Mouse (Mus musculus) ovary, postnatal 36 days (tissue): ENCODE results near the gene Mrps27.
A peak's percentile ranks its signal among the peaks of the same experiment; 100 is the strongest.
"Not testable (repeated sequence)": the region's sequence is repeated elsewhere in the genome, so short reads cannot be mapped to it uniquely, and the experiment has no call there.

ENCODE experiments used
- DNase-seq: peaks from one replicate; pipeline ENCODE4 v3.0.0; 2022; ENCODE audit warnings: low spot score, mixed read lengths

Mrps27 gene

DNA sequence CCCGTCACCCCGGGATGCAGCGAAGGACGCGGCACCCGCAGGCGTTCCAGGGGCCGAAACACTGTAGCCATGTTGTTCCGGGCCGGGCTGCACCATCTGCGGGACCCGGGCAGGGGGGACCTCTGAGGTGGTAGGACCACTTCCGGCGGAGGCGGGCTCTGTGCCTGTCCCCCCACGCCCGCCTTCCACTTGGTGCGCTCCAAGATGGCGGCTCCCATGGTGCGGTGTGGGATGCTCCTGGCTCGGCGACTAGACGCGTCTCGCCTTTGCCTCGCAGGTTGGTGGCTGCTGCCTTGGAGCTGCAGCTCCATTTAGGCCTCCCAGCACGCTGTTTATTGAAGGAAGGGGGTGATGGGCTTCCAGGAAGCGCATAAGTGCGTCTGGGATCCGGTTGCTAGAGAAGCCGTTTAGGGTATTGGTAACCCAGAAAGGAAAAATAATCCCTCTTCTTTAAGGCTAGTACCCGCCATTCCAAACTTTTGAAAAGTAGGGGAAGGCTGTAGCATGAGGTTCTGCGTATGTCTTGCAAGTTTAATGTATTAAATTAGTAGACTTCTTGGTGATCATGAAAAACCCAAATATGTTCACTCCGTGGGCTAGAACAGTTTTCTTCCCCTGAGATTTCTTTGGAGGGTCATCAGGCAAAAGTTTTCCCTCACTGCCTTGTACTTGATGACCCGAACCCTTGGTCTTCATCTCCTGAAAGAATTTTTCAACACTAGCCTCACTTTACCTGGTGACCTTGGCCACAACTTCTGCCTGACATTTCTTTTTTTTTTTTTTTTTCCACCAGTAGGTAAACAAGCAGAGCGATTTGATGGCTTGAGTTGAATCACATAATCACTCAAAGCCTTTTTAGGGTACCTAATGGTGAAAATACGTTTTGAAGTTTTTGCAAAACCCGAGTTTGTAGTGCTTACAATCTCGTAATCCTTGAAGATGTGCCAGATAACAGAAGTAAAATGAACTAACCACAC, at the start of gene Mrps27, which contains the start of gene Ptcd2:
TSS of gene Mrps27 (plus strand) at position 188 of the 977 bp plus-strand sequence.
TSS of gene Ptcd2 (minus strand) at position 107 of the 977 bp plus-strand sequence.
- peak; percentile 98 for DNase-seq

DNA sequence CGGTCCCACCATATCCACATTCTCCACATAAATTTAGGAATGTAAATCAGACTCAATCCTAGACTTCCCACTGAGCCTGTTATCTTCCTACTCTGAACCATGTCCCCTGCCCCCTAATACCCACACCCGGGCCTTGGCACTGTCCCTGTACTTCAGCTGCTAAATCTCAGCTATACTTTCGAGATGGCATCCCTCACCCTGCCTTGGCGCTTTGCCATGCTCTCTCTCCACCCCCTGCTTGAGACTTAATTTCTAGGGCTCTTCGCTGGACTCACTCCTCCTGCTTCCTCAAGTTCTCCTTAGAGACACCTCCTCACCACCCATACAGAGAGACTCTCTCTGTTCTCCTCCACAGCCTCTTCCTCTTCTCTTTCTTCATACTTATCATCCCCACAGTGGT, 44.7 kb upstream of the Mrps27 start:
- no peak for DNase-seq

DNA sequence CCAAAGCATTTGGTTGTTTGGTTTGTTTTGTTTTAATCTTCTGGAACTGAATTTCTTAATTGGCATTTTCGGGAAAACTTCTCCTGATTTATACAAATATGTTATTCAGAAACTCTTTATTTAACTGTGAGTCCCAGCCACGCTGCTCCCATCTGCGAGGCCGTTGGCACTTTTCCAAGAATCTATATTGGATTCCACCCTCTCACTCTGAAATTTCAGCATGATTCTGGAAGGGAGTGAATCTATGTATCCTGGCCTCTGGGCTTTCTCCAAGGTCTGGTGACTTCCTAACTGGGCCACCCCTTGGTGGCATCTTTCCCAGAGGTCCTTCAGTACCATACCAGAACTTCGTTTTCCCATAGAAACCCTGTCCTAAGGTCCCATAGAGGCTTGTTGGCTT, 40.7 kb upstream of the Mrps27 start:
- DNase-seq: no peak

DNA sequence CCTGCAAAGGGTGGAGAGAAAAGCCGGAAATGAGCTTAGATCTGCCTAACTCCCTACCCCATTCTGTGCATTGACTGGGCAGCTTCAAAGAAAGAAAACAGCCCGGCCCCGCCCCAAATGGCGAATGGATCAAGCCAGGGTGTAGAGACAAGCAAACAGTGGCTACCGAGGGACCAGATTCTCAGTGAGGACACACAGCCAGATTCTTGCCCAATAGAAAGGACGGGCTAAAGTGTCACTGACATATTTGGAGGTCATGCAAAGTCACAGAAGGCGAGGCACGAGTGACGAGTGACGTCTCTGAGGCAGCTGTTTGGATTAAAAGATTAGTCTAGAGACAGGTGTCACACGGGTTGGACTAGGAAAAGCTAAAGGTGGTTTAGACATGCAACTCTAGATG, 40.2 kb upstream of the Mrps27 start:
- DNase-seq: no peak

DNA sequence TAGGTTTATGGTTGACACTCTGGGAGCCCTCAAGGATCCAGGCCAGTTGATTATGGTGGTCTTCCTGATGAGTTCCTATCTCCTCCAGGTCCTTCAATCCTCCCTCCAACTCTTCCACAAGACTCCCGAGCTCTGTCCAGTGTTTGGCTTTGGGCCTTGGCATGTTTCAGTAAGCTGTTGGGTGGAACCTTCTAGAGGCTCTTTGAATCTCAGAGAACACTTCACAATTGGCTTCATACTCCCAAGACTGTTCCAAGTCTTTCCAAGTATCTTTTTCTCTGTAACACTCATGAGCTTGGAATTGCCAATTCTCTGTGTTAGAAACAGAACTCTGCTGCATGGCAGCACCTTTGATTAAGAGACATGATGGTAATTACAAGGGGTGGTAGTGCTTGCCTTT, 39.4 kb upstream of the Mrps27 start:
- DNase-seq: no peak

DNA sequence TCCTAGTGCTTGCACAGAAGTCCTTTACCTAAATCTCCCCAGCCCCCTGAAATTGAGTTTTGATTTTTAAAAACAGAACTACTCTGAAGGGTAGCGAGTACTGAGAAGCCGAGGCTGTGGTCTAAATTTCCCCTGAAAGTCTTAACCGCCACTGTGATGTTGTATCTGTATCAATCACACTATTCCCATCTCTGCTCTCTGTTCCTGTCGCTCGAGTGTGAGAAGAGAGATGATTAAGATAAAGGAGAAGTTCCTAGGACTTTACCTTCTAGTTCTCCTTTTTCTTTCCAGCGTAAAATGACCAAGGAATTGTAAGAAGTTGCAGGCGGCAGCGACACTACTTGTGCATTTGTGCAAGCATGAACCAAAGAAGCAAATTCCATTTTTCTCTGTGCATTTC, 38.4 kb upstream of the Mrps27 start:
- DNase-seq: no peak

DNA sequence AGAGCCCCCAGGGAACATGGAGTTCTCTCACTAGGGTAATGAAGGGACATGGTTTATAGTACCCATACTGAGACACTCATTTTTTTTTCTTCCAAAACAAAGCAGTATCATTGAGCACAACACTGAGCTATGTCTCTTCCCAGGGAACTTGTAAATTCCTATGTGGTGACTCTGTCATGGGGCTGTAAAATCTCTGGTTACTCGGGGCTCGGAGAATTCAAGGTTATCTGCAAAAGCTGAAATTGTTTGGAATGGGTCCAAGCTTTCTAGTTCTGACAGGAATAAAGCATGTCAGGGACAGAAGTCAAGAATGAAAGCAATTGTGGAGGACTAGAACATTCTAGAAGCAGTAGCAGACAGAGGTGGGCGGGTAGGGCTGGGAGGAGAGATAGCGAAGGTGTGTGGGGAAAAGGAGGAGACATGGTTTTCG, 36.6 kb upstream of the Mrps27 start:
- no peak for DNase-seq

DNA sequence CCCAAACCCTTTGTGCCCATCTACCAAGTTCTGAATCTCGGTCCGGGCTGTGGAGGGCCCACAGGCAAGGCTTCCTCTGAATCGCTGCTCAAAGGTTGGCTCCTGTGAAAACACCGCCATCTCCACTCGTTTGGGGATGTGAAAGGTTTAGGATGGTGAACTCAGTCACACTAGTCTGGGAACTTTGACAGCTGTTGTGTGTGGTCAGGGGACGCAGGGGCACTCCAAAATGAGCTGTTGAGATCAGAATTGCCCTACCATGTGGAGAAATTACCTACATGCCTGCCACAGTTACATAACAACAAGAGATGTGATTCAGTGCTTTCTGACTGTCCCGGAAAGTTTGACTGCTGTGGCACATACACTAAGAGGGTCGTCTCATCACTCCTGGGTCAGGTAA, 36.2 kb upstream of the Mrps27 start:
- DNase-seq: no peak

DNA sequence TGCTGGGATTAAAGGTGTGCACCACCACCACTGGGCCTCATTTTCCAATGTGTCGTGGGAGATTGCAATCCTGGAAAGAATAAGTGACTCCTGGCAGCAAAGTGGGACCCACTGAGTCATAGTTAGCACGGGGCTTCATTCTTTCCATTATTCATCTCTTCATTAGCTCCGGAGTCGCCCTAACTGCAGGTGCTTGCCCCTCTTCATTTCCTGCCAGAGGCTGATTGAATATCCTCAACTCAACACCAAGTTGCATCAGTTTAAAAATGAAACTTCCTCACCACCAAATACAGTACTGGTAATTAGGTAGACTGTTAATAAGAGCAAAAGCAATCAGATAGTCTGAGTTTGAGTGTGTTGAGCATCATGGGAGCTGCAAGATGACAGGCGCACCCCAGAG, 30.5 kb upstream of the Mrps27 start:
- no peak for DNase-seq

DNA sequence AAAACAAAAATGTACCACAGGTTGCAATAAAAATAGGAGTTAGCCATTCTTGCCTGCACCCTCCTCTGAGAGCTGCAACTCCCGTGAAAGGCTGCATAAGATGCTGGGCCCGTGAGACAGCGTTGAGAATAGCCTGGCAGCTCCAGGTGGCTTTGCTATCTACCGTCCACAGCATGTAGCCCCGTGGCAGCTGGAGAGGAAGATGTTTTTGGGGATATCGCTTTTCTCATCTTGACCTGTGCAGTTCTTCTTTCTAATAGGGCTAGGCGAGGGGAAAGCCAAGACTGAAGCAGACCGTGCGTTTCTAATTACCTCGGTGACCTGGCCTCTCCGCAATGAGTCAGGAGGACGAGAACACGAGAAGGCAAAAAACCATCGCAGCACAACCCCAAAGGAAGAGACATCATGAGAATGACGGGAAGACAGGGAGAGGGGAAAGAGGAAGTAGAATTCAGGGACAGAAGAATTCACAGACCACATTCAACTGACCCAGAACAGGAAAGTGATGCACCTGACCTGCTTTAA, 29.9 kb upstream of the Mrps27 start:
- no peak for DNase-seq

DNA sequence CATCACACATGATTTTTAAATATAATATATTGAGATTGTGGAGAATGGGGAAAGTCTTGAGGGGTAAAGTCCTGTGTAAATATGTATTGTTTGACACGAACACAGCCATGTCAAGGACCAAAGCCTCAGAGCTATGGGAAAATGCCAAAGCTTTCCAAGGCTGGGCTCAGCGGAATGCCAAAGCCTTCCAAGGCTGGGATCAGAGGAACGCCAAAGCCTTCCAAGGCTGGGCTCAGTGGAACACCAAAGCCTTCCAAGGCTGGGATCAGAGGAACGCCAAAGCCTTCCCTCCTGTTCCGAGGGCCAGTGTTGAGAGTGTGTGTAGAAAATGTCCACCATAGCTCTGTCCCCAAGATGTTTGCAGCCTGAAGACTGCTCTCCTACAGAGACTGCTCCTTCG, 28.2 kb upstream of the Mrps27 start:
- no peak for DNase-seq

DNA sequence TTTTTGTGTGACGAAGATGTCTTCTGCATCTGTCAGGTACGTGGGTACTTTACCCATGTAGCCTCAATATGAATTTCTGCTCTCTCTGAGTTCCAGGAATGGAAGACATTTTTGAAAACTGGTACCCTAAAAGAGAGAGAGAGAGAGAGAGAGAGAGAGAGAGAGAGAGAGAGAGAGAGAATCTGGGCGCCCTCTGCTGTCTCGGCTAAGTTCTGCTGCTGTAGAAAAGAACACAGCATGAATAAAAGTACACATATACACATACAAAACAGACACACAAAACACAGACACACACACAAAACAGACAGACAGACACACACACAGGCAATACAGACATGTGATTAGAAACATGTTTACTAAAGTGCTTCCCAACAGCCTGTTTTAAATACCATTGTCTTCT, 27.5 kb upstream of the Mrps27 start:
- peak; percentile 32 for DNase-seq

DNA sequence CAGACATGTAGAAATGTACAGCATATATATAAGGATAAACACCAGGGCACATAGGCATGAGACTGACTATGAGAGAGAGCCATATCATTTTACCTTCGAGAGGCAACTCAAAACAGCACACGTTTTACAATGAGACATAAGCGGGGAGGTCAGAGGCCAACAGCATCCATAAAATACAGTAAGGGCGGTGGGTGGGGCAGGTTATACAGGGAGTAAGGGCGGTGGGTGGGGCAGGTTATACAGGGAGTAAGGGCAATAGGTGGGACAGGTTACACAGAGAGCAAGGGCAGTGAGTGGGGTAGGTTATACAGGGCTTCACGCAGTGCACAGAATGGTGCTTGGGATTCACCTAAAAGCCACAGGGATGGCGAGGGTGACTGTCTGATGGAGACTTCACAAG, 24.1 kb upstream of the Mrps27 start:
- DNase-seq: no peak

DNA sequence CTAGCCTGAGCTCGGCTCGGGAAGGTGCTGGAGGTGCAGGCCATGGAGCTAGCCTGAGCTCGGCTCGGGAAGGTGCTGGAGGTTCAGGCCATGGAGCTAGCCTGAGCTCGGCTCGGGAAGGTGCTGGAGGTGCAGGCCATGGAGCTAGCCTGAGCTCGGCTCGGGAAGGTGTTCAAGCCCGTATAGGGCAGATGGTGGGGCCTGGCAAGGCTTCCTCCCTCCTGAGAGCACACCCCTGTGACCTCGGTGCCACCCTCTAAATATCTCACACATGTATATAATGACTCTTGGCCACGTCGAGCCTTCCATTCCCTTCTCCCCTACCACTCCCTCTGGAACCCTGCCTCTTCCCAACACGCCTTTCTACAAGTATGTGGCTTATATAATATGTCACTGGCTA, 21.7 kb upstream of the Mrps27 start:
- not testable (repeated sequence) for DNase-seq

DNA sequence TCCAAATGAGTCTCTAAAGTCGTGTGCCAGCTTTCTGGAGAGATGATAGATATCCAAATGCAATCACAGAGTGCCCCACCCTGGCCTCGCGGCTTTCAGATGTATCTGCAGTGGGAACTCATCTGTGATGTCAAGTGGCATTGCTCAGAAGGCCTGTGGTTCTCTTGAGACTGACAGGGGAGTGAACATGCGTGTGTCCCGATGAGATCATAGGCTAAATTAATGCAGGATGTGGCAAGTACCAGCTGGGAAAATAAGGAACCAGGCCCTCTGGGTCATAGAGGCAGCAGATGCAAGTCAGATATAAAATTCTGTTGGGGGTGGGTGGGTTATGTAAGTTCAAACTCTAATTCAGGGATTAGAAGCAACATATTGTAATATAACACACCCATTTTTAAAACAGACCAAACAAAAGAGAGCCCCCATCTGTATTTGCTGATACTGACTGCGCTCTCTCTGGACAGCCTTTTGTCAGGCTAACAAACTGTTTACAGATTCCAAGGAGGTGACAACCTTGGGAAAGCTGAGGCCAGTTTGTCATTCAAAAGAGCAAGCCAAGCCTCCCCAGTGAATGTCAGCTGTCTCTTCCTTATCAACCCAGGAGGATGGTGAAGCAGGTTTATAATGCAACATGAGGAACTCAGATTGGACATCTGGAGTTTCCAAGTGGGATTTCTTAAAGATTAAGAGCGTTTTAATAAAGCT, 20.8 kb upstream of the Mrps27 start:
- DNase-seq: no peak

DNA sequence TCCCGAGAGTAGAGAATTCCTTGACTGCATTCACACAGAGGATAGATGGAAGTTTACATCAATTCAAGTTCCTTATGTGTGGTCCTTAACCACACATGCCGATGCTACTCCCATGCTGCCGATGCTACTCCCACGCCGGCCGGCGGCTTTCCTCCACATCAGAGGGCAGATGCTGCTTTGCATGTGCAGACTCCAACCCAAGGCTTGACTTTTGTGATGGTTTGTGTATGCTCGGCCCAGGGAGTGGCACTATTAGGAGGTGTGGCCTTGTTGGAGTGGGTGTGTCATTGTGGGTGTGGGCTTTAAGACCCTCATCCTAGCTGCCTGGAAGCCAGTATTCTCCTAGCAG, 20.3 kb upstream of the Mrps27 start:
- DNase-seq: not testable (repeated sequence)

DNA sequence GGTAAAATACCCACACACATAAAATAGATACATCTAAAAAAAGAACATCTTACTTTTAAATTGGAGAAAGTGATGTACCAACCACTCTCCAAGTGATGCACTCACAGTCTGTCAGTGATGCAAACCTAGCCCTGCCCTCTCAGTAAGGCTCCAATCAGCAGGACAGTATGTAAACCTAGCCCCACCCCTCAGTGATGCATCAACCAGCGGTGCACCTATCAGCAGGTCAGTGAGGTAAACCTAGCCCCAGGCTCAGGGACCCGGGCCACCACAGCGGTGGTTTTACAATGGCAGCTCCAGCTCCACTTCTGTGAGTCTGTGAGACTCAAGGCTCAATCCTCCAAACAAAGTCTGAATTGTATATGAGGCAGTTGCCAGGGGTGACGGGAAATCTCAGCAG, 13.3 kb upstream of the Mrps27 start:
- DNase-seq: no peak

DNA sequence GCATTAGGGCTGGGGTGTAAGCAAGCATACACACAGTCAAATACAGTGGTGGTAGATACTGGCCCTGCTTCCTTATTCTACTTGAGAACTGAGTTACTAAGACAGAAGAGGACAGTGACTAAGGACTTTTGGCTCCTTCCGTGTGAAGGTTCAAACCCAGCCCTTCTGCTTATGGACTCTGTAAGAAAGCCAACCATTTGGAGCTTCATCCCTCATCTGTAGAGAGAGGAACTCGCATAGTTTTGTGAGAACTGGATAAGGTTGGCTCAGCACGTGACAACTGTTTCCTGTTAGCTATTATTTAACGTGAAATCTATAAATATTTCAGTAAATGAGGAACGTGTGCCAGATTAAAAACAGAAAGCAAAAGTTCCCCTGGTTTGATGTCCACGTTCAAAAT, 7.1 kb upstream of the Mrps27 start:
- no peak for DNase-seq

DNA sequence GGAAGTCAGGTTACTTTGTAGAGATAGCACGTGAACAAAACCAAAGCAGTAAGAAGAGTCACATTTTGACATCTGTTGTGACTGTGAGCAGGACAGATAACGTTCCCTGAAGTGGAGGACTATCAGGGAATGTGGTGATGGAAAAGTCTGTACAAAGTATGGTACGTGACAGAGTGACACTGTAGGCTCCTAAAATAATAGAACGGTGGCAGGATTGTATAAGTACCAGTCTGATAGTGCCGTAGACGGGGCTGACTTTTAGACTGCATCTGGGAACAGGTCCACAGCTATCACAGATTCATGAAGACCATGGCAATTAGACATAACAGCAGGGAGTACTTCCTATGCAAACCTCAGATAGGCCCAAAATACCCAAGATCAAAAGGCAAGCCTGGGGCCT, 3.1 kb upstream of the Mrps27 start:
- no peak for DNase-seq

DNA sequence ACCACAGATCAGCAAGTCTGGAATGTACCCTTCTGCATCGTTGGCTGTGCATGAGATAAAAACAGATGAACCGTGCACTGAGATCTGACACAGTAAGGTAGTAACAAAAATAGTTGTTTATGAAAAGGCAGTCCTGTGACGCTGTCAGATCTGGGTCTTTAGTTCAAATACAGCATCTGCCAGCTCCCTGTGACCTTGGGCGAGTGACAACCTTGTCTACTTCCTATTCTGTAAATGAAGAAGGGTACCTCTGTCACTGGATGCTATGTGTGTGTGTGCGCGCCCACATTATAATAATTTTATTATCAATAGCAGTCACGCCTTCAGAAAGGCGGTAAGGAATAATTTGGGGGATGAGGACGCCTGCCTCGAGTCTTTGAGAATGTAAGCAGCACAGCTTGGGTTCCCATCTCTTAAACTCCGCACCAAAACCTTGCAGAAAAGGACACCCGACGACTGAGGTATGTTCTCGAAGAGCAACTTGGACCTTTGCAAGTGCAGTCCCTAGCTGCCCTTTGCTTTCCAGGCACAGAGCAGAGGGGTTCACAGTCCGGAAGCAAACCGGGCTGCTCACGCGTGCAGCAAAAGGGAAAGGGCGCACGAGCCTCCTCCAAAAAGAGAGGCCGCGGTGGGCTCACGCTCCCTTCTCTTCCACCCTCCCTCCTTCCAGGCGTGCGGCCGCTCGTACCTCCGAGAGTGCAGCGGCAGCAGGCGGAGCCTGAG, 549 bp upstream of the Mrps27 start:
- DNase-seq: no peak

DNA sequence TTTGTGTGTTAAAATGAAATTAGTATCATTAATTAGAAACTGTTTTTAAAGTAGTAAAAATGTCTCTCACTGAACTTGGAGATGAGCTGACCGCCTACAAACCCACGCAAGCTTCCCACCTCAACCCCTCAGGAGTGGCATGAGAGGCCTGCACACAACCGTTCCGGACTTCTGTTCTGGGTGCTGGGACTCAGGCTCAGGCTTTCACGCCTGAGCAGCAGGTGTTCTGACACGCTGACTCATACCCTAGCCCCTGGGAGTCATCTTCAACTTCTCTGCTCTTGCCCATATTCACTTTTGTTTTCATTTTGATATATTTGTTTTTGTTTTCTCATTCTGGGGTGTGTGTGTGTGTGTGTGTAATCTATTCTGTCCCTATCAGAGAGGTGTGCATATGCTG, 5.4 kb downstream of the Mrps27 start:
- DNase-seq: no peak

DNA sequence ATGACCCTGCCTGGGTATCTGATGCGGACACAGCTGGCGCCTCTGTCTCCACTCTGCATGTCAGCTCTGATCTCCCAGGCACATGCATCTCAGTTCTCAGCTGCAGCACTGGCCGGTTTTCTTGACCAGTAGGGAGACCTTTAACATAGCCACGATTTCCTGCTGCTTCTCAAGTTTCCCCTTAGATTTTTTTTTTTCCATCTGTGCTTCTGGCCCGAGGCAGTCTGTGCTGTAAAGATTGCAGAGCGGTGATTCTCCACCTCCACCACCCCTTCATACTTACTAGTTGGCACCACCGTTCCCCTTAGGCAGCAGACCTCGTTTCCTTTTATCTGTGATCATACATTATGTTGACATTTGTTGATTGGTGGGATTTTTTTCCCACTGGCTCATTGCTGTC, 6.6 kb downstream of the Mrps27 start:
- DNase-seq: no peak
